Mouse (Mus musculus) layer of hippocampus, postnatal 10 days (tissue): ENCODE results near the gene Casq1. TPM values are rescaled to one million over a fixed set of nuclear protein-coding genes. Genes with fewer than 3 reads are reported as not detected.
"Not testable (repeated sequence)": the region's sequence is repeated elsewhere in the genome, so short reads cannot be mapped to it uniquely, and the experiment has no call there.

Source experiments
- DNase-seq, 2 experiments: peaks; one replicate each; pipeline ENCODE4 v3.0.0; 2021; ENCODE audit warnings: low spot score in 2 of 2
- long read RNA-seq: library from polyadenylated mRNA; stranded (forward); transcript quantifications from one replicate; pipeline ENCODE4 v2.0.0, GENCODE M21; 2023
- total RNA-seq, 2 experiments: library from RNA; stranded (reverse); gene quantifications; 2 replicates each; pipeline ENCODE4 v1.2.3; 2021

The Casq1 gene
- 1 to 10 TPM; 1.2 to 1.6 TPM for total RNA-seq
- long read RNA-seq = 0 reads

DNA sequence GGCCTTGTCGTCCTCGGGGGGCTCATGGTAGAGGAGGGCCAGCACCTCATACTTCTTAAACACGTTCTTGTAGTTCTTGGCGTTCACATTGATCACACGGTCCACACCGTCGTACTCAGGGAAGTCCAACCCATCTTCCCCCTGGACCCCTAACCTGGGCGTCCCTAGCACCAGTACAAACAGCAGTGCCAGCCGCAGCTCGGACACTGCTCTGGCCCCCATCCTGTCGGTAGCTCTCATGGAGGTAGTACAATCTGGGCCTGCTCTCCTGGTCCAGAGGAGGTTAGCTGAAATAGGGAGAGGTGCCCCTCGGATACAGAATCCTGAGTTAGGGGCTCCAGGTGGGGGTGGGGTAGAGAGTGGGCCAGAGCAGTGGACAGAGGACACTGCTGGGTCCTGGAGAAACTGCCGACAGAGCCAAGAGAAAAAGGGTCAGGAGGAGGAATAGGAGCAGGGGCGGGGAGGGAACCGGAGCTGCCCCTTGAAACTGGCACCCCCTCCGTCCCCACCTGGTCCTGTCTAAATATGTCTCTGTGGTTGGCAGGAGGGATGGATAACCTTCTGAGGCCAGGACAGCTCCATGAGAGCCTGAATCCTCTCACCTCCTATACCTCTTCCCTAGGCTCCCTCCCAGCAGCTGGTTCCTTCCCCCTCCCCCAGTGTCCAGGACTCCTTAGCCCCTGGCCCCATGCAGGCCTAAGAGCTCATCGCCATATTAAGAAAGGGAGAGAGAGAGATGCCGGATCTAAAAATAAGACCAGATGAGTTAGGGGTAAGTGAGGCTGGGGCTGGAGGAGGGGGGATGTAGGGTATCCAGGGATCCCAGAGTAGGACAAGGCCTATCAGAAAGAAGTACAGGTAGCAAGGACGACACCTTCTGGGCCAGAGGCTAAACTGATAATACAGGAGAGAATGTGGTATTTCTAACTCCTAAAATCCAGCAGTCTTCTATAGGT, at the start of gene Casq1:
Gene Casq1 (minus strand): TSS at position 418 of the 956 bp plus-strand sequence.
- no peak for DNase-seq

DNA sequence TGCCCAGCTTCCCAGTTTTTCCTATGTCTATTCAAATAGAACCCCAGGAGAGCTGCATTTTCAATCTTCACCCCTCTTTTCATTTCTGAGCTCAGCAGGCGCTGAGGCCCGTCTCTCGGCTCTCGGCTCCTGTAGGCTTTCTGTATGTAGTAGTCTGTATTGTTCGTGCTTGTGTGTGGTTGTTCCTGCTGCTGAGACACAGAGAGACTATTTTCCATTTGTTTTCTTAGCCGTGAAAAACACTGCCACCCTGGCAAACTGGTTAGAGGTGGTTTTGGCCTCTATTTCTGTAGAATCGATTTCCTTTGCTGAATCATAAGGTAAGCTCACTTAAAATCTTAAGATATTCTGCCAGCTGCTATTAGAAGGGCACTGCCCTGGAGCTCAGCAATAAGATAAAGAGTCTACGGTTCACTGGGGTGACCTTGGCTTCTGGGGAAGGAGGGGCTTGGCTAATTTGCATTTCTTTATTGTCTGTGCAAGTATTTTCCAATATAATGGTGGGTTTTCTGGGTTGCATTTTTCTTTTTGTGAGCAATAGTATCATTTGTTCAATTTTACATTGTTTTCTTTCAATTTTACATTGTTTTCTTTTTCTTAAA, 41.9 kb upstream of the Casq1 start, which contains the start of gene Igsf8:
Gene Igsf8 (plus strand): TSS at position 165 of the 602 bp plus-strand sequence.
- DNase-seq = no peak

DNA sequence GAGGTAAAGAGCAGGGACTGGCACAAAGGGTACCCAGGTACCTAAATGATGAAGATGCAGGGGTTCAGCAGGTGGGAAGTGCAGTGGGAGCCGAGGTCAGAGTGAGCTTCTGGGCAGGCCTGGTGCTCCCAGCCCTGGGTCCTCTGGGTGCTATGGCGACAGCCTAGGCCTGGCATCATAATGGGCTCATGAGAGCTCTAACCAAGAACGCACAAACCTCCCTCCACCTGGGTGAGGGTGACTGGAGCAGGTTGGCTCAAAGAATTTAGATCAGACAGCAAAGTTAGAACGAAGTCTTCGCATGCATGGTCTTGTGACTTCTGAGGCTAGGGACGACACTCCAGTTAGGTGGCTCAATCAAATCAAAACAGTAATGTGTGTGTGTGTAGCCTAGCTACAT, 38.6 kb upstream of the Casq1 start, which contains the start of gene Atp1a4:
Gene Atp1a4 (minus strand): TSS at position 101 of the 400 bp plus-strand sequence.
- DNase-seq = no peak

DNA sequence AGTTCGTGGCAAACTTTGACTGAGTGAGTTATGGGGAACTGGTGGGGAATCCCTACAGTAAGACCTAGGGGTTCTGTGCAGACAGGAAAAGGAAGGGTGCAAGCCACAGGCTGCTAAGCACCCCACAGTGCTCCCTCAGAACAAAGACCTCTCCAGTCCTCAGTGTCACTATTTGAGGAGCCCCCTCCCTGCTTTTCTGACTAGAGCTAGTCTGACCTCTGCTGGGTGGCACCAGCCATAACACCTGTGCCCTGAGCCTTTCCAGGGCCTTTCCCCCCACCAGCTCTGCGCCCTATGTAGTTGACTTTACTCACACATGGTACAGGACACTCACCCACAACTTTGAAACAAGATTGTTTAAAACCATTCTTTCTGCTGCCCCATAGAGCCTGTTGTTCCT, 28.0 kb upstream of the Casq1 start:
- DNase-seq = peak; percentile 44 to 52

DNA sequence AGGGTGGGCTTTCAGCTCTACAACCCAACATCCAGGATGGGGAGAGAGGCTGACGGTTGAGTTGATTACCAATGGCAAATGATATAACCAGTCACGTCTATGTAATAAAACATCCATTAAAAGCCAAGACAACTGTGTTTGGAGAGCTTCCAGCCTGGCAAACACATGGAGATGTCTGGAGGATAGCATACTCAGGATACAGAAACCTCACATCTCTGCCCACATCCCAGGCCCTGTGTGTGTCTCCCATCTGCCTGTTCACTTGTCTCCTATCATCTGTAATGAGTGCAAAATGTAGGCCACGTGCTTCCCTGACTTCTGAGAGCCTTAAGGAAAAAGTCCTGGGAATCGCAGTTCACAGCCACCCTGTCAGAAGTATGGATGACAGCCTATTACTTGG, 27.5 kb upstream of the Casq1 start:
- peak in 1 of 2 experiments; percentile 18 for DNase-seq

DNA sequence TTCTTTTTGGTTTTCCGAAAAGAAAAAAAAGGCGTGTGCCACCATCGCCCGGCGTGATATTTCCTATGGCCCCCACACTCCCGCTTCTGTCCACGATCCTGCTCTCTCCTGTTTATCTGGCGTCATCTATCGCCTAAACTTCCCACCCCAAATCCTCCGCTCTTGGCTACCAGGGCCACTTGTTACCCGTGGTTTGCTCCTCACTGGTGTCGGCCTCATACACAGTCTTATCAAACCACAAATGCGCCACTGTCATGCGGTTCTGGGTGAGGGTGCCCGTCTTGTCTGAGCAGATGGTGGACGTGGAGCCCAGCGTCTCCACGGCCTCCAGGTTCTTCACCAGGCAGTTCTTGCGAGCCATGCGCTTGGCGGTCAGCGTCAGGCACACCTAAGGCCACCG, 25.0 kb upstream of the Casq1 start:
- DNase-seq = not testable (repeated sequence)

DNA sequence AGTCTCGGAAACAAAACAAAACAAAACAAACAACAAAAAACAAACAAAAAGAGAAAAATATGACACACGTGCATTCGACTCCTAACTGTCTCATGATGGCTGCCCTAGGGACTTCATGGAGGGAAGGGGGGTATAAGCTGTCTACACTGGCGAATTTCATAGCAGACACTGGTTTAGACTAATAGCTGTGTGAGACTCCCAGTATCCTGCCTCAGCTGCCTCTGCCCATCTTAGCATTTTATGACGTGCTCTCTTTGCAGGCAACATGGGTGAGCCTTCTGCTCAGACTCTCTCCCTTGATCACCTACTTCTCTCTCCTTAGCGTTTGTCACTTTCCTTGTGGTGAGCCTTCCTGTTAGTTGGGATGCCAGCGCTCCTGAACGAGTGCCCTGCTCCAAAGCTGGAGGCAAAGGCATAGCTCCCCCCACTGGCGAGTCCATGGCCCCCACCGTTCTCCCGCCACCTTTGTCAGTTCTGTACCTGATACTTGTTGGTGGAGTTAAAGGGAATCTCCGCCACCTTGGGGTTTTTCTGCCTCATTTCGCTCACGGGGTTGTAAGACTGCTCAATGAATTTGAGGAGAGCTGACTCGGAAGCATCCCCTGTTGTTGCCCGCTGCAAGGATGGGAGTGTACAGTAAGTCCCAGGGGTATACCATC, 24.0 kb upstream of the Casq1 start:
- peak in 1 of 2 experiments; percentile 33 for DNase-seq

DNA sequence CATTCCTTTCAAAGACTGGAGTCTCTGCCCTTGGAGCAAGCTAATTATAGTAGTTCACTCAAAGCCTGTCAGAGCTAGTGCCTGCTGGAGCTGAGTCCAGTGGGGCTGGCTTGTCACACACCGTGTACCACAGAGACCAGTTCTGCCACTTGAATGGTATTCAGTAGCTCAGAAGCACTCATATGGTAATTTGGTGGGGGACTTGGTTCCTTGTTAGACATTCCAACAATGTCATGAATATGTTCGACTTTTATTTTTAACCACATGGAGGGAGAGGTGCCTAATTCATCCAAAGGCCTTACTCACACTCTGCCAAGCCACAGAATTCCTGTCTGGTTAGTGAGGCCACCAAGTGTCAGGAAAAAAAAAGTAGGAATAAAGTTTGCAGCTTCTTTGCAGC, 22.7 kb upstream of the Casq1 start:
- peak in 1 of 2 experiments; percentile 29 for DNase-seq

DNA sequence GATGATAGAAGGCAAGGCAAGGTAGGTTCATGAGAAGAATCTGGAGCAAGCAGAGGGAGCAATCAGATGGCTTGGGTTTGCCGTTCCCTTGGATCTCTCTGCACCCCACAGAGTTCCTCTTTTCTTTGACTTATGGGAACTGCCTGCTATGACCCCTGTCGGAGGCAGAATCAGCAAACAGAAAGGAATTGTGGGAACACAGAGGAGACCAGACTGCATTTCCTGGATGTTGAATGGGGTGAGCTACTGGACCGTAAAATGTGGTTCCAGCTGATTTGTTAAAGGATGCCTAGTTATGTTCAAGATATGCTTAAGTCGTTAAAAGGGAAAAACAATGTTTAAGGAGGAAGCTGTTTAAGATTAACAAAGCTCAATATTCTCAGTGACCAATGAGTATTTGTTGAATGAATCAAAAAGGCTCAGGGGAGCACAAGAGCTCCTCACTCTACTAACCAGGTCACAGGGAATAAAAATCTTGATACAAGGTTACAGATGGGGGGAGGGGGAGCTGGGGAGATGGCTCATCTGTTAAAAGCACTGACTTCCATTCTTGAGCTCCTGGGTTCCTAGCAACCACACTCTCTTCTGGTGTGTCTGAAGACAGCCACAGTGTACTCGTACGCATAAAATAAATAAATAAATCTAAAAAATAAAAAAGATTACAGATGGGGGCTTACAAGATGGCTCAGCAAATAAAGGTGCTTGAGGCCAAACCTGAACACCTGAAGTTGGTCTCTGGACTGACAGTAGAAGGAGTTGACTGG, 21.5 kb upstream of the Casq1 start:
- no peak for DNase-seq

DNA sequence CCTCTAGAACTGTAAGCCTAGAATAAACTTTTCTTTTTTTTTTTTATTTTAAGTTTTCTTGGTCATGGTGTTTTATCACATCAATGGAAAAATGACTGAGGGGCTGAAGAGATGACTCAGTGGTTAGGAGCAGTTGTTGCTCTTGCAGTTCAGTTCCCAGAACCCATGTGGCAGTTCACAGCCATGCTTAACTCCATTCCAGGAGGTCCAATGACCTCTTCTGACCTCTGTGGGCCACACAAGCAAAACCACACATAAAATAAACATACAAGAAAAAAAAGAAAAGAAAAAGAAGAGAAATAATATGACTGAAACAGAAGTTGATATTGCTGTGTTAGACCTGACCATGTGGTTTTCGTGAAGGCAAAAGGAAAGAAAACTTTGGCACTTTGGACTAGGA, 9.5 kb upstream of the Casq1 start:
- DNase-seq = no peak

DNA sequence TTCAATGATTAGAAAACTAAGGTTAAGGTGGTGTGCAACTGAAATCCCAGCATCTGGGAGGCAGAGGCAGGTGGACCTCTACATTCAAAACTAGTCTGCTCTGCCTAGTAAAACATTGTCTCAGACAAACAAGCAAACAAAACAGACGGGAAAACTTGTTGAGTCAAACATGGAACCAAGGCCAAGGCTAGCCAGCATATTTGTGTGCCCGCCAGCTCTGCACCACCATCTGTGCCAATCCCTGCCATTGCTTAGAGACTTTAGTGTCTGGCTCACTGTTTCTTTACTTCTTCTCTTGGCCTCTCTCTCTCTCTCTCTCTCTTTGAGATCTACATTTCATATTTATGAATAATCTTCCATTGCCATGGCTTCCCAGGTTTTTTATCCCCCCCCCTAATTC, 8.5 kb upstream of the Casq1 start:
- no peak for DNase-seq

DNA sequence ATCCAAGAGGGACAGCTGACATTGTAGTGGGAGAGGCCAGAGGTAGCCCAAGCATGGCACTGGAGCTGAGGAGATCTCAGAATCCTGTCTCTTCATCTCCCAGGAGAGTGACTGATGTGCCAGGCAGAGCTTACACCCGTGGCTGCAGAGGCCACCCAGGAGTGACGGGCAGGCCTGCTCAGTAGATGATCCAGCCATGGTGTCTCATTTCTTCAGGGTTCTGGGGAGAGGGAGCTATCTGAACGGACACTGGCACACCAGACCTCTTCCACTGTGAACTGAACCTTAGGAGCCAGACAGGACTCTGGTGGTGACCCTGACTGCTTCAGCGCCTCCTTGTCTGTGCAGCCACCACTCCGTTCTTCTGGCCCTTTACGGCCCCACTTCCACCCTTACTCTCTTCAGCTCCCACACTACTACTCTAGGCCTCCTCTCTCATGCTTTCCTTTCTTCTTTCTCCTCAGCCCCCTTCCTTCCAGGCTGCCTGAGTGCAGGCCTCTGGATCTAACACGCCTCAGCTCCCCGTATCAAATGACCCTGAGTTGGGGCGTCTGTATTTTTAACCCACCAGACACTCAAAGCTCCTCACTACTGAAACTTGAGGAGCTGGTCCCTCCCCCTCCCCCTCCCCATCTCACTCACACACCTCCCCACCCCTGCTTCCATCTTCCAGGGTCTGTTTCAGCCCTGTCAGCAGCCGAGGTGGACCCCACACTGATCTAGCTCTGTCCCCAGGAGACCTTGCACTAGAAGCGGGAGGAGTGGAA, 1.8 kb upstream of the Casq1 start:
- DNase-seq = no peak

DNA sequence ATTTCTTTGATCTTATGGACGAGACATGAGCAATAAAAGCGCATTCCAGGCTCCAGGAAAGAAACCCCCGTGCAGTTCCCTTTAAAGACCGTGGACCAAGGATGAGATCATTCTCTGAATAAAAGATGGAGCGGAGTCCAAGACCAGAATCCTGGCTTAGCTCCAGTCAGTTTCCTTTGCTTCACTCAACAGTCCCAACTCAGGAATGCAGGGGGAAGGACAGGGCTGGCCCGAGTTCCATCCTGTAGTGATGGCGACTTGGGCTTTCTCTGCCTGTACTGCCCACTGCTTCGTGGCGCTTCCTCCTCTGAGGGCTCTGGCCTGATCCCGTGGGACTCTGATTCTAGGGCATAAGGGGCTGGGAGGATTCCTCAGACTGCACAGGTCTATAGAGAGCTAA, 746 bp upstream of the Casq1 start:
- DNase-seq = peak in 1 of 2 experiments; percentile 52

DNA sequence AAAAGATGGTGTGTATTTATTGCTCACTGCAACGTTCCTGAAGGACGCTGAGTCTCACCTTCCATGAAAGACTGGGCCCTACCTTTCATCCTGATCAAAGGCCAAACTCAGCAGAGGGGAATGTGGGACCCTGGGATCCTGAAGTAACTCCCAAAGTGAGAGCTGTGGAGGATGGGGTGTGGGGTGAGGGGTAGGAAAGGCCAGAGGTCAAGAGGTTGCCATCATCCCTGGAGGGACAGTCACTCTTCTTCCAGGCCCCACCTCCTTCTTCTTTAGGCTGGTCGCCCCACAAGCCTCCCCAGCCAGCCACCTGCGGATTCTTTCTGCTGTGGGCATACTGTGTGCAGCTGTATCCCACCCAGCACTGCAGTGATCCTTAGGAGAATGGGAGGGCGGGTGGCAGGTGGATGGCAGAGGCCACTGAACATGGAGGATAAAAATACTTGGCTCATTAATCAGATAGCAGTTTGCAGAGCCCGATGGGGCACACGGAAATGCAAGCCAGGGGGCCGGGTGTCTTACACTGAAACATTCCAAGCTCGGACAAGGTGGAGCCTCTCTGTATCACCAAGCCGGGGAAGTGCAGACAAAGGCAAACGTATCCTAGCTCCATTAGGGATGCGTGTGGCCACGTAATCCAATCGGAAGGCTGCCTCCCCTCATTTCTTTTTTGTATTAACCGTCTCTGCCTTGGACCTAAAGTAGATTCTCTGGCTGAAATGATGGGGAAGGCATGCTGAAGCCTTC, 1.3 kb downstream of the Casq1 start:
- no peak for DNase-seq

DNA sequence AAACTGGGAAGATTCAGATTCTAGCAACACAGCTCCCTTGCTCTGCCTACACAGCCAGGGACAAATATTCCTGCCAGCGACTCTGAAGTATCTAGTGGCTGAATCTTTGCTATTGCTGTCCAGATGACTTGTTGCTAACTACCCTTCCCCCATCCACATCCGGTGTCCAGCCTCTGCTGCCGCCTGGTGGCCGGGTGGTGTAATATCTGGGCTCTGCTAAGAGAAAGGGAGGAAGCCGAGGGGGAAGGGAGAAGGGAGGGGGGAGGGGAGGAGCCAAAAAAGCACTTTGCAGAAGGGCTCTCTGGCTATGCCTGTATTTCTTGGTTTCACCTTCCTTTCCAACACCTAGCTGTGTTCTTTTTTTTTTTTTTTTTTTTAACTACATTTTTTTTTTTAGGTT, 2.5 kb downstream of the Casq1 start:
- peak; percentile 97 for DNase-seq

DNA sequence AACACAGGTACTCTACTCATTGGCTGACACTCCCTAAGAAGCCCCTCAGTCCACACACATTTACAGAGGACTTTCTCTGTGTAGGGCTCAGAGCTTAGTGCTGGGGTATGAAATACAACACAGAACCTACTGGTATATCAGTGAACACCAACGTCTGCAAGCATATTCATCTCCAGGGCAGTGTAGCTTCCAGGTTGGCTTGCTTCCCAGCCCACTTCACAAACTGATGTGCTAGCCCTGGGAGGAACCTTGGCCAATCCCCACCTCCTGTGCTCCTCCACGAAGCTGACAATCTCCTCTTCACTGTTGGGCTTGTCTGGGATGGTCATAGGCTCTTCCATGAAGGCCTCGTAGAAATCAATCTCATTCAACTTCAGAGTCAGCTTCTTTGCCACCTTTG, 4.9 kb downstream of the Casq1 start:
- no peak for DNase-seq

DNA sequence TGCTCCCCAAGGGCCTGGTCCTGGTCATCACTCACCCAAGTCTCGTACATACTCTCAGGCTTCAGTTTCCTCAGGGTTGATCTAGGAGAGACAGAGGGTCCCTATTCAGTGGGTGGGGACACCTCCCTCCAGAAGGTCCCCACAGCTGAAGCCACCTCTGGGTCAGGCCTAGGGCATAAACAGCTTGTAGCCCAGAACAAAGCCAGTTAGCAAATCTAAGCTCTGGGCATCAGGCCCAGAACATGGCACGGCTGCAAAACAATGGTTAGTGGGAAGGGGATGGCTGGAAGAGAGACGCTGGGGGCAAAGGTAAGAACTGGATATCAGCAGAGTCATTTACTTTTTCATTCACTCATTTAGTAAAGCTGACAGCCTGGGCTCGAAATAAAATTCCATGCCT, 5.9 kb downstream of the Casq1 start:
- DNase-seq = no peak

DNA sequence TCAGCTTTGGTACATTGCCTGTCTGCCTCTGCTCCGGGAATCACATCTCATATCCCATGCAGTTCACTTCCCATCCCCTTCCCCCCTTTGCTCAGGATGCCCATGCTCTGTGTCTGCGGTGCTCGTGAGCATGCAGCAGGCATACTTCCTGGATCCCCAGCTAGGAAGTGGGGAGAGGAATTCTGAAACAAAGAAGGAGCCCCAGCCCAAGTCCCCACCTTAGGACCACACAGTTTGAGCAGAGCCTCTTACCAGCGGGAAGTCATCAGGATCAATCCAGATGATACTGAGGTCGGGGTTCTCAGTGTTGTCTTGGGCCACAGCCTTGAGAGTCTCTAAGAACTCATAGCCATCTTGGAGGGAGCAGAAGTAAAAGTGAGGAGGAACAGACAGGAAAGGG, 6.9 kb downstream of the Casq1 start:
- no peak for DNase-seq

DNA sequence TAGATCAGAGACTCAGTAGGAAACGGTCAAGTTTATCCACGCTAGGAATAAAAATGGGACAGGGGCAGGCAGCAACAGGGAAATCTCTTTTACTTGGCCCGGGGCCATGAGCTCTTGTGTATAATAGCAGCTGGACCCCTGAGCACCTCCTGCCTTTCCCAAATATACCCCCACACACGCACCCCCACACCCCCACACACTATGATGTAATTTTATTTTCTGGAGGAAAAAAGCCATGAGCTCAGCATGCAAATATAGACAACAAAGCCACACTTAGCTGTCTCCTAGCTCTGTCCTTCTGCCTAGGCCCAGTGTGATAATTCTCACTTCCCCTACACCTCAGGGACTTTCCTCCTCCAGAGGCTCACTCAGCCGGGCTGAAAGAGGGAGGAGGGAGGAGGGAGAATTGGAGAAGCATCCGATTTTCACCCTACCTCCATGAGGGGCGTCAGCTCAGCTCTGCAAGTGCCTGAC, 12.5 kb downstream of the Casq1 start:
- peak in 1 of 2 experiments; percentile 57 for DNase-seq
